In genomic region chr4:152239974-152240373, GRCm38 (mm10) we compare ENCODE assay signal across 27 mouse cellular contexts. TPM values are rescaled to one million over a fixed set of nuclear protein-coding genes. Genes with fewer than 3 reads are reported as not detected.
A peak's percentile ranks its signal among the peaks of the same experiment; 100 is the strongest.
DNase-seq lines count a peak whose midpoint lies in the region; ATAC-seq and TF ChIP-seq lines count a peak whose summit lies in the region.
"Had no signal": no experiment of that assay in that cellular context is flagged by ENCODE, and none has a peak within 500 bp of the region (broad histone marks: within the 10 kb centered on the region; RNA-seq: fewer than 3 reads in every experiment).

No protein-coding gene starts in this region.

- no peak for DNase-seq in heart, postnatal 10 days
- DNase-seq in lung, postnatal 0 days (ENCODE audit: low spot score), result no peak
- DNase-seq in lung, adult 2 months, result no peak
- peak; percentile 62 for DNase-seq in yolk sac, embryonic 10.5 days (ENCODE audit: low spot score)
- DNase-seq in spleen, postnatal 4 days (ENCODE audit: low spot score in 2 of 2), result no peak
- DNase-seq: adrenal gland, adult 8-10 months; adrenal gland, postnatal 25 days; cerebellum, adult 11-12 months; cerebellum, adult 8-10 months; gastrocnemius, postnatal 10 days; gastrocnemius, postnatal 36 days; heart, postnatal 14 days; heart, postnatal 4 days had no signal

- no peak overlapping the region for H3K4me3 ChIP-seq in heart, embryonic 13.5 days
- H3K4me3 ChIP-seq in lung, postnatal 0 days (ENCODE audit: low read depth, low read length), result no peak overlapping the region
- H3K4me3 ChIP-seq in lung, adult 2 months (replicated peaks; ENCODE audit: extremely low read depth, low read depth, low read length), result no peak overlapping the region
- H3K4me3 ChIP-seq: forebrain, embryonic 10.5 days; forebrain, embryonic 13.5 days; heart, embryonic 15.5 days; hindbrain, embryonic 12.5 days; intestine, embryonic 15.5 days had no signal

- no peak for TF ChIP-seq CTCF in lung, postnatal 0 days (IDR thresholded peaks at IDR 0.05)
- TF ChIP-seq CTCF in lung, adult 2 months (IDR thresholded peaks at IDR 0.05; ENCODE audit: insufficient read depth, low read length), result no peak

- no peak for ATAC-seq in heart, embryonic 13.5 days (ENCODE audit: extremely low read depth, insufficient number of reproducible peaks, low FRiP score, low TSS enrichment)
- peak; percentile 32; the same call in 1 of the 2 replicates for ATAC-seq in lung, postnatal 0 days
- ATAC-seq: CD4-positive, CD25-positive, alpha-beta regulatory T cell, adult 4 months; forebrain, embryonic 13.5 days; forebrain, embryonic 16.5 days; hindbrain, embryonic 16.5 days; intestine, embryonic 15.5 days had no signal

- peaks cover 67% of the 10 kb centered on the region for H3K36me3 ChIP-seq in heart, embryonic 13.5 days
- no peaks in the 10 kb centered on the region for H3K36me3 ChIP-seq in lung, postnatal 0 days (ENCODE audit: insufficient read depth, low read length)
- H3K36me3 ChIP-seq: intestine, embryonic 15.5 days had no signal

- intact Hi-C loops in heart, postnatal 10 days (cut with DNase I), result no loop called here

- peaks cover 52% of the 10 kb centered on the region for H3K4me1 ChIP-seq in heart, embryonic 13.5 days
- no peaks in the 10 kb centered on the region for H3K4me1 ChIP-seq in lung, postnatal 0 days (ENCODE audit: insufficient read depth, low read depth, low read length)
- H3K4me1 ChIP-seq in lung, adult 2 months (ENCODE audit: control insufficient read depth, insufficient read depth, low read length), result no peaks in the 10 kb centered on the region
- H3K4me1 ChIP-seq: forebrain, embryonic 13.5 days; intestine, embryonic 15.5 days had no signal

- no peak overlapping the region for H3K4me2 ChIP-seq in heart, embryonic 13.5 days
- H3K4me2 ChIP-seq in lung, postnatal 0 days (replicated peaks; ENCODE audit: low read depth, low read length), result no peak overlapping the region
- H3K4me2 ChIP-seq: forebrain, embryonic 13.5 days; heart, embryonic 15.5 days; hindbrain, embryonic 12.5 days; intestine, embryonic 15.5 days had no signal

- H3K27me3 ChIP-seq in heart, embryonic 13.5 days (replicated peaks), result no peaks in the 10 kb centered on the region
- no peaks in the 10 kb centered on the region for H3K27me3 ChIP-seq in lung, postnatal 0 days (replicated peaks; ENCODE audit: insufficient read depth, low read length)
- H3K27me3 ChIP-seq: forebrain, embryonic 13.5 days; heart, embryonic 15.5 days; hindbrain, embryonic 12.5 days; intestine, embryonic 15.5 days had no signal

- H3K9ac ChIP-seq in heart, embryonic 13.5 days, result no peak overlapping the region
- no peak overlapping the region for H3K9ac ChIP-seq in lung, postnatal 0 days (replicated peaks; ENCODE audit: low read depth)
- H3K9ac ChIP-seq: forebrain, embryonic 13.5 days; heart, embryonic 15.5 days; hindbrain, embryonic 12.5 days; intestine, embryonic 15.5 days had no signal

- H3K27ac ChIP-seq in heart, embryonic 13.5 days (replicated peaks), result peak overlapping the region; percentile 2; the same call in 1 of the 2 replicates
- no peak overlapping the region for H3K27ac ChIP-seq in lung, postnatal 0 days (ENCODE audit: low read length)
- H3K27ac ChIP-seq: forebrain, embryonic 10.5 days; forebrain, embryonic 13.5 days; heart, embryonic 15.5 days; hindbrain, embryonic 12.5 days; intestine, embryonic 15.5 days had no signal

- no peak for TF ChIP-seq POLR2A in lung, adult 2 months (IDR thresholded peaks at IDR 0.05; ENCODE audit: borderline replicate concordance, extremely low read depth, low read depth, low read length)

- H3K9me3 ChIP-seq in heart, embryonic 13.5 days, result no peaks in the 10 kb centered on the region
- H3K9me3 ChIP-seq in lung, postnatal 0 days (ENCODE audit: low read length), result no peaks in the 10 kb centered on the region
- H3K9me3 ChIP-seq: forebrain, embryonic 10.5 days; forebrain, embryonic 13.5 days; heart, embryonic 15.5 days; hindbrain, embryonic 12.5 days; intestine, embryonic 15.5 days had no signal

- 39% methylated on average over 4 of the region's 4 CpGs for WGBS in heart, embryonic 13.5 days
- WGBS in lung, postnatal 0 days, result 63% methylated on average over 4 of the region's 4 CpGs
- 60% methylated on average over 4 of the region's 4 CpGs for WGBS in lung, adult 2 months

- no peak for TF ChIP-seq EP300 in lung, postnatal 0 days (IDR thresholded peaks at IDR 0.05)

RNA-seq across cellular contexts. Expression of gene Gpr153, which starts 34.1 kb away (rescaled TPM):
- 9.2 and 9.6 TPM in 2 replicates for polyA plus RNA-seq in heart, embryonic 13.5 days (2015; fragmentation: Nextera tagmentation; extraction: Ambion mirVana)
- total RNA-seq in heart, postnatal 10 days (2021), result 10 to 100 TPM; 30.2 to 31.3 TPM
- polyA plus RNA-seq in lung, postnatal 0 days (2015; fragmentation: Nextera tagmentation; extraction: Ambion mirVana), result 11.1 and 12.3 TPM in 2 replicates
- 40.0 and 45.6 TPM in 2 replicates for polyA plus RNA-seq in lung, adult 2 months (2012; rRNA removed)
- total RNA-seq: granulocyte monocyte progenitor cell, adult 5-6 weeks; MEL had no signal

RNA-seq across cellular contexts. Expression of gene Hes3, which starts 51.5 kb away (rescaled TPM):
- polyA plus RNA-seq in heart, embryonic 13.5 days (2015; fragmentation: Nextera tagmentation; extraction: Ambion mirVana), result not detected in 2 replicates
- not detected for total RNA-seq in heart, postnatal 10 days (2021)
- polyA plus RNA-seq in lung, postnatal 0 days (2015; fragmentation: Nextera tagmentation; extraction: Ambion mirVana), result not detected in 2 replicates
- polyA plus RNA-seq in lung, adult 2 months (2012; rRNA removed), result 0.09 TPM in 1 of 2 replicates, not detected in the other
- total RNA-seq: adrenal gland, adult 8-10 months; adrenal gland, postnatal 25 days; gastrocnemius, adult 18-20 months; gastrocnemius, postnatal 10 days; gastrocnemius, postnatal 36 days; granulocyte monocyte progenitor cell, adult 5-6 weeks; heart, postnatal 14 days; heart, postnatal 4 days; MEL had no signal
- polyA plus RNA-seq: C2C12; CD4-positive, CD25-positive, alpha-beta regulatory T cell, adult 4 months; embryonic facial prominence, embryonic 14.5 days; forebrain, embryonic 13.5 days; forebrain, embryonic 16.5 days; heart, embryonic 15.5 days; intestine, embryonic 15.5 days had no signal

RNA-seq across cellular contexts. Expression of gene Icmt, which starts 57.1 kb away (rescaled TPM):
- 16.8 and 19.7 TPM in 2 replicates for polyA plus RNA-seq in heart, embryonic 13.5 days (2015; fragmentation: Nextera tagmentation; extraction: Ambion mirVana)
- 10 to 100 TPM; 27.3 to 33.4 TPM for total RNA-seq in heart, postnatal 10 days (2021)
- polyA plus RNA-seq in lung, postnatal 0 days (2015; fragmentation: Nextera tagmentation; extraction: Ambion mirVana), result 16.9 and 18.9 TPM in 2 replicates
- polyA plus RNA-seq in lung, adult 2 months (2012; rRNA removed), result 32.2 and 36.4 TPM in 2 replicates
